Mouse (Mus musculus) left cerebral cortex, adult 2 months (tissue): Measurements from ENCODE around the gene Sun1. TPM values are rescaled to one million over a fixed set of nuclear protein-coding genes. Genes with fewer than 3 reads are reported as not detected.

Experiments
- DNase-seq, 2 experiments: peaks; one replicate each; pipeline ENCODE4 v3.0.0; 2021 to 2022; ENCODE audit warnings: low spot score in 2 of 2, mixed read lengths in 1 of 2; ENCODE audit errors: extremely low spot score in 1 of 2
- H3K27ac ChIP-seq: fragments of 200-600 bp; 2 replicates; pipeline ENCODE4 v1.8.1; 2022
- H3K4me3 ChIP-seq: fragments of 200-600 bp; 2 replicates; pipeline ENCODE4 v1.8.1; 2022
- CTCF ChIP-seq: fragments of 200-600 bp; IDR thresholded peaks from 2 replicates; pipeline ENCODE4 v1.8.1; 2022; ENCODE audit warnings: antibody characterized with exemption, mild to moderate bottlenecking, moderate library complexity
- intact Hi-C: fragments of 180-260 bp; cut with DNase I; formaldehyde crosslinking; loops from one replicate; pipeline ENCODE4 v1.15.1; 2025
- total RNA-seq, 2 experiments: library from RNA; stranded (reverse); gene quantifications; 2 replicates each; pipeline ENCODE4 v1.2.3; 2021

Gene Sun1
- total RNA-seq, 2 experiments from 2014 or later, result 135 to 147 TPM

- DNase-seq, result peak; percentile 57 to 59
- no peak overlapping the region for H3K4me3 ChIP-seq
- no peak for TF ChIP-seq CTCF
- 0 out of 2 replicates have a peak overlapping the region, but pooled peaks have one; percentile 7 for H3K27ac ChIP-seq
- intact Hi-C loops, result no loop called here
Observed at GRCm38 (mm10) chr5:139277287-139277686, 76.8 kb downstream of the Sun1 start.

DNA sequence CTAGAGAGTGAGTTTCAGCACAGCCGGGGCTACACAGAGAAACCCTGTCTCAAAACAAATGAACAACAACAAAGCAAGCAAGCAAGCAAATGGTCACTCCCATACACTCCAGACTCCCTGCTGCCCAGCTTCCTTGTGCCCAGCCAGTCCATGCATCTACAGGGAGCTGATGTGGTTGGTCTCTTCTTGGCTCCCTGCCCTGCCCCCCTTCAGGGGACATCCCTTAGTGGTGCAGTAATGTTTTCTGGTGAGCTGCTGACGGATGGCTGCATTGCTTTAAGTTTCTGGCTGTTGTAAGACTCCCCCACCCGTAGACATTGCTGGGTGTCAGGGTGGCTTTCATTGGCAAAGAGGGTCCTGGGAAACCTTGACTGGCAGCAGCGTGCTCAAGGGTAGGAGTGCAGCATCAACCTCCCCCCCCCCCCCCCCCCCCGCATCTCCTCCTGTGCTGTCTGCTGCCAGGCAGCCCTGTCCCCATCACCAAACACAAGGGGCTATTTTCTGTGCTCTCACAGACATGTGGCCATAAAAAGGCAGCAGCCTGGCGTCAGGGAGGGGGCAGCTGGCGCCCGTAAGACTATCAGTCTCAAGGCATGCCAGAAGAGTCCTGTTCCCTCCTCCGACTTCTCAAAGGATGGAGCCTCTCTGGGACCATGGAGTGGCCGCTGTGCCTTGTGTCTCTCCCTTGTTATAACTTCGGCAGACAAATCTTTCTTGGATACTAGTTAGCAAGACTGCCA lies 81.1 kb downstream of the Sun1 start:
- Histone ChIP-seq H3K27ac (peak overlapping the region; percentile 54; the same call in 1 of the 2 replicates), H3K4me3 (no peak overlapping the region)
- no peak for TF ChIP-seq CTCF
- intact Hi-C loops, result loop anchor here (1.0 to 5.0 kb wide), 3 partner anchors 44 to 186 kb away; partner anchors contain the start of gene Adap1
- no peak for DNase-seq

DNA sequence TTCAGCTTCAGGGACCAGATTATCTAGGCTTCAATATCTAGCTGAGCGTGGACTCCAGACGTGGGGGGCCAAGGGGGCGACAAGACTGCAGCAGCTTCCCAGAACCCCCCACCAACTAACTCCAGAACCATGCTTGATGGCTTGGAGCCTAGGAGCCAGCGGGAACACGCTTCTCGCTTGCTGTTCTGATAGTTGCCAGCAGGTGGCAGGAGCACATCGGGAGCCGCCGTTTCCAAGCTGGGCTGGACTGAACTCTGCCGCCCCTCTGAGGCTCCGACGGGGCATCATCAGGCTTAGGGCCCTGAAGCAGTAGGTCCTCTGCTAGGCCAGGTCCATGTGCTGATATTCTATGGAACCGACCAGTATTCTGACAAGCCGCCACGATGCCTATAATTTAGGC lies 81.8 kb downstream of the Sun1 start:
- intact Hi-C loops, result loop anchor here (1.0 to 5.0 kb wide), 3 partner anchors 43 to 185 kb away; partner anchors contain the start of gene Adap1
- Histone ChIP-seq H3K4me3 (no peak overlapping the region), H3K27ac (peak overlapping the region; percentile 54; the same call in 1 of the 2 replicates)
- DNase-seq, result peak; percentile 84 to 92
- TF ChIP-seq CTCF, result peak; percentile 97

- H3K4me3 ChIP-seq, result no peak overlapping the region
- DNase-seq, result no peak
- intact Hi-C loops, result loop anchor here (5.0 kb wide), 1 partner anchor 184 kb away; no protein-coding TSS in a partner anchor
- no peak; the same call in 1 of the 2 replicates for TF ChIP-seq CTCF
- peak overlapping the region; percentile 63 for H3K27ac ChIP-seq
Observed at GRCm38 (mm10) chr5:139283460-139284180, 83.2 kb downstream of the Sun1 start.

DNA sequence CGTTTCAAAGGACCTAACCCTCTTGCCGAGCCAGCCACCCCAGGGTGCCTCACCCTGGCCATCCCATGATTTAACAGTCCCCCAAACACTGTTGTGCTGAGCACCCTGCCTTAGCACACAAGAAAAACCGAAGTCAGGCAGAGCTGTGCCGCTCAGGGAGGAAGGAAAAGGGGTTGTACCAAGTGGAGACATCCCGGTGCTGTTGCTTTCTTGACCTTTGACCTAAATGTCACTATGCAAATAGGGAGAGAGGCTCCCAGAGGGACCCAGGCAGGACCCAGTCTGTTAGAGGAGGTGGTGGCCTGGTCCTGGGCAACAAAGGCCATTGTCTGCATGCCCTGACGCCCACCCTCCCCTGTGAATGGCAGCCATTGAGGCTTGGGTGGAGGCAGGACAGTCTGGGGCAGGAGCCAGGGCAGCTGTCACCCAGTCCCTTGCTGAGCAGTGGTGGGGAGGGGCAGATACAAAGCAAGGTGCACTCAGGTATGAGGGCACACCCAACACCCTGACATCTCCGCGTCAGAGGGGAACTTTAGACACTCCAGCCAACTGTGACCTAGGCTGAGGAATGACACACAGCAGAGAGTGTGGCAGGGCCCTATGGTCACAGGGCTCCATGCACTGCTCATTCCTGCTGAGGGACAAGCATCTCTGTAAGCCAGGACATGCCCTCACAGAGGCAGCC lies 85.1 kb downstream of the Sun1 start:
- TF ChIP-seq CTCF, result no peak
- Histone ChIP-seq H3K4me3 (no peak overlapping the region), H3K27ac (peak overlapping the region; percentile 74)
- intact Hi-C loops, result no loop called here
- no peak for DNase-seq

- no peak for TF ChIP-seq CTCF
- no peak for DNase-seq
- peak overlapping the region; percentile 74 for H3K27ac ChIP-seq
- no peak overlapping the region for H3K4me3 ChIP-seq
- intact Hi-C loops, result no loop called here
Observed at GRCm38 (mm10) chr5:139286142-139286941, 85.9 kb downstream of the Sun1 start.

- intact Hi-C loops, result no loop called here
- TF ChIP-seq CTCF, result no peak
Observed at GRCm38 (mm10) chr5:139287099-139287498, 86.7 kb downstream of the Sun1 start.

GRCm38 (mm10) chr5:139287787-139288186 lies 87.3 kb downstream of the Sun1 start:
- no peak for TF ChIP-seq CTCF
- no peak overlapping the region for H3K27ac ChIP-seq
- no peak overlapping the region for H3K4me3 ChIP-seq
- no peak for DNase-seq
- intact Hi-C loops, result no loop called here

More at GRCm38 (mm10) chr5:139287099-139287498, 86.7 kb downstream of the Sun1 start:
- Histone ChIP-seq H3K27ac (peak overlapping the region; percentile 74), H3K4me3 (no peak overlapping the region)
- DNase-seq, result no peak

DNA sequence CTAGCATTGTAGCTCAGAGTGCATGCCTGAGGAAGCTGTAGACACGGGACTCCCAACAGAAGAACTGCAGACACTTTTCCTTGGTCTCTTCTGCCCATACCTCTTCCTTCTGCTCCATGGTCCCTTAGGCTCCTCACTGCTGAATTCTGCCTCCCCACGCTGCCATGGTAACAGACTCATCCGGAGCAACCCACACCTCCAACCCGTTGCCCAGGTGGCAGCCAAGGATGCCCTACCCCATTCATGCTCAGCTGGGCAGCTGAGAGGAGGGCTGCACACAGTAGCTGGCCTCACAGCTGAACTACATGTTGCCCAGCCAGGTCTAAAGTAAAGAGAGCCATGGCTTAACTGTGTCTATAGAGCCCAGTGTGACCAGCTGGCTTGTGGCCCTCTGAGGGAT lies 88.2 kb downstream of the Sun1 start:
- intact Hi-C loops, result no loop called here
- no peak for TF ChIP-seq CTCF
- Histone ChIP-seq H3K4me3 (no peak overlapping the region), H3K27ac (no peak overlapping the region)
- DNase-seq, result no peak

DNA sequence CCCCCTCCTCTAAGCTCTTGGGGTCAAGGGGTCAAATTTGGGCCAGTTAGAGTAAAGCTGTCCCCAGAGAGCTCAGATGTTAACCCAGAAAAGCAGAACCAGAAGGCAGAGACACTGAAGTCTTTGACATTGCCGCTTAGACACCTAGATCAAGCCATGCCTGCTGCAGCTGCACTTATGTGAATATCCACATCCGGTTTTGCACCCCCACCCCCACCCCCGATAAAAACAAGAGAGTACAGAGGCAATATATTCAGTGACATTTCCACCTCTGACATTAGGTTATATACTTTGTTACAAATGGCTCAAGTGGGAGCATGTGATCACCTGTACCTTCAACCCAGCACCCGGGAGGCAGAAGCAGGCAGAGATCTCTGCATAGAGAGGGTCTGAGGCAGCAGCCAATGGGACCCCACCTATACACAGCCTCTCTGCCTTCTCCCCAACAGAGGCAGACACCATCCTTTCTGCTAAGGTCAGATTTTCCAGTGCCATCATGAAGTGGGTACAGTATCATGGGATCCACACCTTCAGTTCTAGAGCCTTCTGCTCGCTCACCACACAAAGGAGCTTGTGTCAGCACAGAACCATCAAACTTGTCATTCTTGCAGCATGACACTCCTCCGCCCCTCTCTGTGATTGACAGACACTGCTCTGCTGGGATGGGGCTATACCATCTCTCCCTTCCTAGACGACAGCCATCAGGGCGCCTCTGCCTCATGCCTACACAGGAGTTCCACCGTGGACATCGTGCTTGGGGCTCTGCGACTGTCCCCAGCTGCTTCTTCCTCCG lies 90.2 kb downstream of the Sun1 start:
- TF ChIP-seq CTCF, result no peak
- no peak overlapping the region for H3K27ac ChIP-seq
- H3K4me3 ChIP-seq, result no peak overlapping the region
- intact Hi-C loops, result no loop called here
- no peak for DNase-seq
